Mouse (Mus musculus) right cerebral cortex, adult 18-20 months (tissue): ENCODE measurements at regions not wholly inside any gene's neighbourhood (a gene's known extent, or its start where the extent isn't known, plus 50 kb on each side); places are given as distances from the start of the nearest gene placed in this dataset.
A peak's percentile ranks its signal among the peaks of the same experiment; 100 is the strongest.

Experiments used
- DNase-seq: peaks from one replicate; pipeline ENCODE4 v3.0.0; 2022; ENCODE audit warnings: mixed read lengths

DNA sequence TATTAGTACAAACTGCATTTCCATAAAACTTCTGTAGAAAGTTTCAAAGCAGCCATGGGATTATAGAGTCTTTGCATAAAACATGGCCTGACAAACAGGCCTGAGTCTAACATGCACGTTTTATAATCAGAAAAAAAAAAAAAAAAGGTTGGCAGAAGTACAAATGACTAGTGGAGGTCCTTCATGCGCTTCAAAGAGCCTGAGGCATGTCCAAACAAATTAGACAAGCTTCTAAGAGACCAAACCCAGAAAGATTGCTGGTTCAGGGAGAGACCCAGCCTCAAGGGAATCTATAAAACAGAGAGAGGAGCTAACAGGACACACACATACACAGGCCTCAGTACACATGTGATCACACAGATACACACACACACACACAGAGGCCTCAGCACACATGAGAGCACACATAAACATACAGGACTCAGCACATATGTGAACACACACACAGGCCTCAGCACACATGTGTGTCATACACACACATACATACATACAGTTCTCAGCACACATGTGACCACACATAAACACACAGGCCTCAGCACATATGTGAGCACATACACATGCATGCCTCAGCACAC lies 57.0 kb upstream of the Gnaq start:
- DNase-seq, result no peak

DNA sequence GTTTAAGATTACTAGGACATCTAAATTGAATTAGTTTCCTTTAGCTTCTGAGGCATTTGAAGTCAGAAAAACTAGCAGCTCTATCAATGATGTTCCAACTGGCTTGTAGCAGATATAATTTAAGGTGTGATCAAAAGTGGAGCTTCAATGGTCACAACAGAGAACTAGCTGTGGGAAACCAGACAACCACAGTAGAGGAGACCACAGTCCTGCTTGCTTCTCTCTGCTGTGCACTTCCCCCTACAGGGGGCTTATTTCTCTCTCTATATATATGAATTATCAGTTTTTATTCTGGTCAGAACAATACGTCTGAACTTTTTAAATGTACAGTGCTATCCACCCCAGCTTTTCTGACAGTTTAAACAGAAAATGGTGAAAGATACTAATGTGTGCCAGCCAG lies 57.6 kb upstream of the Gnaq start:
- no peak for DNase-seq

DNA sequence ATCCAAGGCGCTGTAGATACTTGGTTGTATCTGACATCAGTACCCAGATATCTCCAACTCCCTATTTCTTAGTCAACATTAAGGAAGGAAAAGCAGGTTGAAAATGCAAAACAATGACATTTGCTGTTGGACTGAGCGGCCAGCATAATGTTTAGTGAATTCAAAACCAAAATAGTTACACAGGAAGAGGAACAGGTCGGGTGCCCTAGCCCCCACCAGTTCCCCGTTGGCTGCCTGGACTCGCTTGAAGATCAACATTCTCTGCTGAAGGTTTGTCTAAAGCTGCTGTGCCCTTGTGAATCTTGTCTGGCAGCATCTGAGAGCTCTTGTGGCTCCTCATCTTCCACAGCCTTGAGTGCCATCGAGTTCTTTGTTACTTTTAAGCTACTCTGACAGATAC lies 65.3 kb upstream of the Gnaq start:
- no peak for DNase-seq

- DNase-seq, result no peak
Observed at GRCm38 (mm10) chr19:16064911-16065310, 67.7 kb upstream of the Gnaq start.

GRCm38 (mm10) chr19:16063916-16064580 lies 68.6 kb upstream of the Gnaq start:
- peak; percentile 79 for DNase-seq

- DNase-seq, result no peak
Observed at GRCm38 (mm10) chr19:16063533-16063915, 69.1 kb upstream of the Gnaq start.

GRCm38 (mm10) chr19:16061821-16062220 lies 70.8 kb upstream of the Gnaq start:
- DNase-seq, result no peak

- no peak for DNase-seq
Observed at GRCm38 (mm10) chr19:16059026-16059425, 73.6 kb upstream of the Gnaq start.

DNA sequence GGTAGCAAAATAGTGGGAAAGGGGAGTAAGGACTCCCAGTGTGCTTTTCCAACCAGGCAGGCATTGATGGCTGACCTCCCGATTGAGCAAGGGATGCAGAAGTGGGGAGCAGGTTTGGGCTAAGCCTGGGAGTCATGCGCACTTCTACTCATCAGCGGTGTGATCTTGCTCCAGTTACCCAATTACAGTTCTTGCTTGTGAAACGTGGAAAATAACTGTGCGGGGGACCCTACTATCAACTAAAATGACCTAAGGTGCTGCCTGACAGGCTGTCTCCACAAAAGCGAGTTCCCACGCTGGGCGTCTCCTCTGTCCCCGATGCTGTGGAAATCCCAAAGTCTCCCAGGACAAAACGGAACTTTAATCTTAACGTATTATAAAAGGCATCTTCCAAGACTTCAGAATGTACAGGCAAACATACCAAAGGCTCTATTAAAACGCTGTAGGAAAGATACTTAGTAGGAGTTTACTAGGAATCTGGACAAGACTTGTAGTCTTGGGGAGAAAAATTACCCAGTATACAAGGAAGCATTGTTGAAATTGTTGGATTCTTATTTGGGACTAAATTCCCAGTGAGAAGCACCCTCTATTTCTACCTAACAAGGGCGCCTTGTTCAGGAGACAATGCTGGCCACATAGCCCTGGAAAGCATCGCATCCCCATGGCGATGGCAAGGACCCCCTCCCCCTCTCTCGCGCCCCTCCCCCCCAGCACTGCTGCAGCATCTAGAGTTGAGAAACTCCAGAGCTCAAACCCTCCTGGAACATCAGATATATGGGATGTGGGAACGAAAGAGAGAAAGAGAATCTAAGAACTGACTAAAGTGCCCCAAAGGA lies 65.6 kb upstream of the Cep78 start:
- peak; percentile 31 for DNase-seq

GRCm38 (mm10) chr19:16049646-16050045 lies 64.9 kb upstream of the Cep78 start:
- no peak for DNase-seq

DNA sequence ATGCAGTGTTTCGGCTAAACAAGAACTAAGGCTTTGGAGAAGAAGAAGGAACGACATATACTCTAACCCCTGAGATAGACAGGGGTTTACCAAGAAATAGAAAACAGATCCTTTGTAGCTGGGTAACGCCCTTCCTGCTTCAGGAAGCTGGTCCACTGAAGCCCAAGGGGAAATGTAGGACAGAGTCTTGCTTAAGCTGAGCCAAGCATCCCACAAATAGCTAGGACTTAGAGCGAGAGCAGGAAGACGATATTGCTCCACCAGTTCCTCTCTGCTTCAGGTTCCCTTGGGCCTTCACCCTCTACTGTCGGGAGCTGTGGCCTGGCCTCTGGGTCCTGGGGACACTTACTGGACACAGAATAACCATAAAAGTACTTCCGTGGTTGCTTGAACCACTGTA lies 62.2 kb upstream of the Cep78 start:
- no peak for DNase-seq

- DNase-seq, result no peak
Observed at GRCm38 (mm10) chr19:16045261-16045660, 60.5 kb upstream of the Cep78 start.

DNA sequence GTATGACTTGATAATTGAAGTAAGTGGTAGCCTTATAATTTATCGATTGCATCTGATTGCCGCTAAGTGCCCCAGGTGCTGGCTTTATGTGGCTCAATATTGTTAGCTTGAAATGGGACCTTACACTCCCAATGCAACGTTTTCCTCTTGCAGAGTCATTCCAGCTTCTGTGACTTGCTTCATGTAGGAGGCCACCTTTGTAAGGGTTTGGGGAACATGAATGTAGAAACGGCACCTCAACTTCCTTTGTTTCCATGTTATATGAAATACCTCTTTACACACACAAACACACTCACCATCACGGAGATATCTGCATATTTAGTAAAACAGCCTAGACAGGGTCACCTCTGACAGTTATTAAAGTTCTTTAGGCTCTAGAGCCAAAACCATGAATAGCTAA lies 59.4 kb upstream of the Cep78 start:
- no peak for DNase-seq

GRCm38 (mm10) chr19:16043007-16043406 lies 58.2 kb upstream of the Cep78 start:
- DNase-seq, result no peak

GRCm38 (mm10) chr19:16041891-16042290 lies 57.1 kb upstream of the Cep78 start:
- no peak for DNase-seq

DNA sequence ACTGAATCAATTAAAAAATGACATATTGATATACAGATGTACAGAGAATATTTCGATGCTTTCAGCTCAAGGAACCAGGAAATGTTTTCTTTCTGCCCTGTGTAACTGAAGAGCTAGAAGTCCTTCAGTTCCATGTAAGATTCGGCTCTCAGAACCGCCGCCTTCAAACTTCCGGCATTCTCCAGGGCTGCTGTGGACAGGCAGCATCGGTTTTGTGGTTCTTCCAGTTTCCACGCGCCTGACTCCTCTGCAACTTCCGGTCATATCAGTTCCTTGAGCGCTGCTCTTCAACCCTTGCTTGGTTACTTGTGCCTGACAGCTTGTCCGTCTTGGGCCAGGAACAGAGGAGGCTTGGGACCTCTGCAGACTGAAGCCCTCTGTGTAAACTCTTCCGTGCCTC lies 53.0 kb upstream of the Cep78 start:
- DNase-seq, result no peak
